Mouse (Mus musculus) cerebellum, postnatal 14 days (tissue): ENCODE measurements at regions not wholly inside any gene's neighbourhood (a gene's known extent, or its start where the extent isn't known, plus 50 kb on each side); places are given as distances from the start of the nearest gene placed in this dataset.

Experiments
- DNase-seq, 2 experiments: peaks; one replicate each; pipeline ENCODE4 v3.0.0; 2021; ENCODE audit warnings: mixed read lengths in 2 of 2

DNA sequence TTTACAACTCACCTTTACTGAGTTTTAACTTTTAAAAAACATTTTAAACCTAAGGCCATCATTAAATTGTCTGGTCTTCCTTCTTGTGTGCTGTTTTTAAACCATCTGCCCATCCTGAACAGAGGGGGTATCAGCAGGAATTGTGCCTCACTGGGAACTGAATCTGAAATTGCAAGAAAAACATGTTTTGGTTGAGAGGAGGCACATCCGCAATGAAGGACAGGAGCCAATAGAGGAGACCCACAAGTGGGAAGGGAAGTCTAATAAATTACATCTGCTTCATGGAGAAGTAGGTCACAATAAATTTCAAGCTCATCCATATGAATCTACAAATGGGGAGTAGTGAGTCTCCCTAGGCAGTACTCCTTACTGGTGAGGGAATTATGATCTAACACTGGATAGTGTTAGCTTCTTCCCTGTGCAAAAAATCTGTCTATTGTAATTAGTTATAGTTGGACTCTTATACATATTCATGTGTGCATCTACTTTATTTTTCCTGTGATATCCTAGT lies 675.5 kb upstream of the Tpk1 start:
- peak; percentile 17 to 44 for DNase-seq

DNA sequence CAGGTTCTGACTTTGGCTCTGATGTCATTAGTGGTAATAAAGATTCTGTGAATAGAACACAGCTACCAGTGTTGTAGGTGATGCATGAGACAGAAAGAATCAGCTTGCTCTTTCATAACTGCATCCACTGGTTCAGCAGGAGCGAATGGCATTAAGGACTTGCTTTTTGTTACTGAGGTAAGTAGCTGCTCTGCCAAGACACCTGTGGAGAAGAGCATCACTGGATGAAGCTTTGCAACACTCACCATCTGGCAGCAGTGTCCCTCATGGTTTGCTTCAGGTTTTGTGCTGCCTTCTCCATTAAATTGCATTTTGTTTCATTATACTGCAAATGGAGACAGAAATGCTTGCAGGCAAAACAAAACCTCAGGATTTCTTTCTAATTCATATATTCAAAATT lies 631.3 kb upstream of the Tpk1 start:
- peak; percentile 90 for DNase-seq
